Mouse (Mus musculus): Measurements from ENCODE around the gene Cdkal1.

DNA sequence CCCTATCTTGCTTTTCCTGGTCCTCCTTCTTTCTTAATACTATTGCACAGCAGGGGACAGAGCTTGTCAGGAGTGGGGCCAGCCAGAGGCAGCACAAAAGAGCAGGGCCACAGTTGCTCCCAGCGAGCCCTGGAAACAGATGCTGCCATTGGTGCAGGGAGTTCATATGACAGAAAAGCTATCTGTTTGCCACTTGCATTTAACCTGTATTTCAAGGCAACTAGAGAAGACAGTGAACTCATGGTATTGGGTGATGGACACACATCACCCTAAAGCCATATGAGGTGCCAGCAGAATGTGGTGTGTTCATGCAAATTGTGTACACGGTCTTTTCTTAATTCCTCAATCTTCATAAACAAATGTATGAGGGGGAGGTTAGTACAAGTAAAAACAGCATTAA is 439.5 kb downstream of the Cdkal1 start:
- TF ChIP-seq CTCF (IDR thresholded peaks at IDR 0.05; ENCODE audit: control insufficient read depth, insufficient read depth, insufficient read length) (no peak), MYOD1 (IDR thresholded peaks at IDR 0.05; ENCODE audit: control insufficient read depth, insufficient read length, low read depth) (no peak), CEBPB (IDR thresholded peaks at IDR 0.05; ENCODE audit: low read depth) (no peak)
